Mouse (Mus musculus) cortical plate, adult 2 months (tissue): ENCODE data around the gene Helb.

Experiments
- CTCF ChIP-seq: fragments of 200-500 bp; IDR thresholded peaks from 2 replicates; pipeline ENCODE4 v1.5.1; 2011; ENCODE audit warnings: mild to moderate bottlenecking, control low read depth, low read length; ENCODE audit not compliant: insufficient read depth; ENCODE audit errors: extremely low read depth
- POLR2A ChIP-seq: fragments of 200-500 bp; IDR thresholded peaks from 2 replicates; pipeline ENCODE4 v1.6.1; 2011; ENCODE audit warnings: mild to moderate bottlenecking, low read length, control low read depth; ENCODE audit not compliant: insufficient read depth; ENCODE audit errors: extremely low read depth

DNA sequence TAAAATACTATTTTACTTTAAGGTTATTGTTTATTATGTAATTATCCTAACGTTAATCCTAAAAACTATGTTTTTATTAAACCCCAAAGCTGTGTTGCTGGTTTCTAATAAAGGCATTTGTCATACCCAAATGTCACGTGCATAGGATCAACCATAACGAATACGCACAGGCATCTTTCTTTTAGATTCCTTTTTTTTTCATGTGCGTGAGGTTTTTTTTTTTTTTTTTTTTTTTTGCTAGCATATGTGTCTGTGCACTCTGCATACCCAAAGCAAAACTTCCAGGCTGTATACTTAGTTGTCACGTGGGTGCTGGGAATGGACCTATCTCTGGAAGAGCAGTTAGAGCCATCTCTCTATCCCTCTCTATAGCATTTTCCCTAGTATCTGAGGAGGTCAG is 1.2 kb upstream of the Helb start:
- no peak for TF ChIP-seq CTCF
- no peak for TF ChIP-seq POLR2A
